Mouse (Mus musculus) heart, postnatal 36 days (tissue): ENCODE measurements at regions not wholly inside any gene's neighbourhood (a gene's known extent, or its start where the extent isn't known, plus 50 kb on each side); places are given as distances from the start of the nearest gene placed in this dataset.

Experiments used
- DNase-seq, 2 experiments: peaks; one replicate each; pipeline ENCODE4 v3.0.0; 2021 to 2022
- intact Hi-C: fragments of 180-260 bp; cut with DNase I; formaldehyde crosslinking; loops from one replicate; pipeline ENCODE4 v1.15.1; 2025

DNA sequence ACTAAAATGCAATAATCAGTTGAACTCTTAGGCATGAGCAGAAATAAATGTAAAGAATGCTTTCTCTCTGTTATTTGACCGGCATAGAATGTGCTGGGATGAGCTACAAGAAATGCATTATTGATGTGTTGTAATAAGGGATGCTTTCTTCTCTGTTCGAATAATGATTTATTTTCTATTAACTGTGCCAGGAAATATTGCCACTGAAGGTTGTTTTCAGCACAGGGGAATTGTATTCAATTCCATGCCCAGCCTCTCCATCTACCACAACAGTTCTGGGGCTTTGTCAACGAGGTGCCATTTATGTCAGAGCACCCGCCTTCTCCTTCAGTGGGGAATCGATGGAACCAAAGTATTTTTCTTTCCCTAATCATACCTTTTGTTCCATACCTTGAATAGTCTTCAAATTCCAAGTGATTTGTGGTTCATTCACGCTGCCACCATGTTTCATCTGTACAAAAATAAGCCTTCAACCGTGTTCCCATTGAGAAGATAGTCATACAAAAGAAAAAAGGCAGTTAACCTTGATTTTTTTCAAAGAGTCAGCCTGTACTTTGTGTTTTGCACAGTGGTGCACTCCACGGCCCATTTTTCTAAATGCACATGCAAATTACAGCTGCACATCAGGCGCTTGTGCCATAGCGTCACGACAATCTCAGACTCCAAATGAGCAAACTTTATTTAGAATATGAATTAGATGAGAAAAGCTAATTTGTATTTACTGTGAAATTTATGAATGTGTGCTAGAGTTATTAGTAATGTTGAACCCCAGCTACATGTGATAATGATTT, 65.1 kb upstream of the Gpr141 start:
- DNase-seq: no peak

DNA sequence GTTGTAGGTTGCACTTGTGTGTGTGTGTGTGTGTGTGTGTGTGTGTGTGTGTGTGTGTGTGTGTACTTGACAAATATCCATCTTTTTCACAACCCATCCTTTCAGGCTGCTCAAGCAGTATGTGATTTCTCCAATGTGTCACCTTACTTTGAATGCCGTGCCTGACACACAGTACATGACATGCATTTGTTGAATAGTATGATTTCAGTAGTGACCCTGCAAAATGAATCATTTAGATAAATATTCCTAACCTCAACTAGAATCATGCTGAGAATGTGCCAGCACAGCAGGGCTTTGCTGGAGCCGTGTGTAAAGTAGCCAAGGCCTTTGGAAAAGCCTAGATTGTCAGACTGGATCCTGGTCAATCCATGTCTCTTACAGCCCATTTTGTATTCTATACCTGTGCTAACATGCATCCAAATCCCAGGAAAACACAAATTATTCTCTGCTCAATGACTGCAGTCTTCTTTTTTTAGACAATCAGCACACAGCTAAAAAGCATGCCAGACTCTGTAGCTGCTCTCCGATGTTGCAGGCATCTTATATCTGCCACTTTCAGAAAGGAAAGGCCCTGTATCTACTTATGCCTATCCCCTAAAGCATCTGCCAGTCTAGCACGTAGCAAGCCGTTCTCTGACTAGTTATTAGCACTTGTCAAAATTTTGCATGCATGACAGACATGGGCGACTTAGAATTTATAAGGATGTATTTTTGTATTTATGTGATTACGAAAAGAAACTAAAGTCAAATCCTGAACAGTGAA, 60.0 kb upstream of the Gpr141 start:
- DNase-seq: no peak
- intact Hi-C loops: no loop called here

More for the DNA sequence above, 65.1 kb upstream of the Gpr141 start:
- intact Hi-C loops: no loop called here

DNA sequence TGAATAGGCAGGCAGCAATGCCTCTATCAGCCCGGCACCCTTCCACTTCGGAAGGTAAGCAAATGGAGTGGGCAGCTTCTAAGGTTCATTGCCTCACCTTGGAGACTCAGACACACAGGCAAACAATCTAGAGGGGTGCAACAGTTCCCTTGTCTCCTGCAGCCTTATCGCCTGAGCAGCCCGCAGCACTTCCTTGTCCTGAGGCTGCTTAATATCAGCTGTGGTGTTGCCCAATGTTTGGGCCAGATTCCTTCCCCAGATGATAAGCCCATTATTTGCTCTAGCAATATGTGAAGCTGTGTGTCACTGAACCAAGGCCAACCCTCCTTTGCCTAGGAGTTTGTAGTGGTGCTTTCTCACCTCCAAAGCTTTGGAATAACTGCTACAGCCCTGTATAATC, 58.8 kb upstream of the Gpr141 start:
- DNase-seq: peak in 1 of 2 experiments; percentile 2
- intact Hi-C loops: no loop called here

DNA sequence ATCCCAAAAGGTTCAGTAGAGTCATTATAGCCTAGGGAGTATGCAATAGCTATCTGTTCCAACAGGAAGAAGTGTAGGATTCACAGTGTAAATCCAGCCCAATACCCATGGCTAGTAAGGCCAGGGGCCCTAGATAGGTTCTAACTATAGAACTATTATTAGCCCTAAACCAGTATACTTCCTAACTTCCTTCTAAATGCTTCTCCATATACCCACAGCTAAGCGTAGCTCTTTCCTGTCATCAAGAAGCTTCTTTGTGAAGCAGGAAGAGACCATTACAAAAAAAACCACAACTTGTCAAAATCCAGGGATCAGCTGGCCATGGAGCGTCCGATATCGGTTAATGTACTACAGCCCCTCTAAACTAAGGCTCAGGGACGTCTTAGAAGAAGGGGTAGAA, 57.7 kb upstream of the Gpr141 start:
- no peak for DNase-seq
- intact Hi-C loops: no loop called here

DNA sequence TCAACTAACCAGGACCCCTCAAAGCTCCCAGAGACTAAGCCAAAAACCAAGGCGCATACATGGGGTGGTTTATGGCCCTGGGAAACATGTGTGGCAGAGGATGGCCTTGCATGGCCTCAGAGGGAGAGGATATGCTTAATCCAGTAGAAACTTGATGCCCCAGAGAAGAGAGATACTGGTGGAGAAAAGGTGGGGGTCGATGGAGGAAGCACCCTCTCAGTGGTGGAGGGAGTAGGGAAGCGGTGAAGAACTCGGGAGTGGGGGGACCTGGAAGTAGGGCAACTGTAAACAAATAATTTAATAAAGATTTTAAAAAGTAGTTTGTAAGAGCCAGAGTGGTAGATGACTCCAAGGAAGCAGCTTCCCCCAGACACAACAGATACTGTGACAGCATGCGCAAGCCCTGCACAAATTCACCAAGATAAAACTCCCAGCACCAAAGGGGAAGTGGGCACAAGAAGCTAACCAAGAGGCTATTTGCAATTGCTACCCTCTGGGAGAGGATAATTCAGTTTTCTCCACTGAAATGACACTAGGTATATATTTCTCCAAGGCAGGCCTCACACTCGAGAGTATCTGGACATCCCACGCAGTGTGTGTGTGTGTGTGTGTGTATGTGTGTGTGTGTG, 50.7 kb upstream of the Gpr141 start:
- no peak for DNase-seq
- intact Hi-C loops: no loop called here
